Mouse (Mus musculus) central nervous system, embryonic 14 days (tissue): ENCODE measurements around the gene Fgf6. TPM values are rescaled to one million over a fixed set of nuclear protein-coding genes. Genes with fewer than 3 reads are reported as not detected.

Source experiments
- polyA plus RNA-seq: library from polyadenylated mRNA; depleted of rRNA; stranded (reverse); fragments of >200 nt; gene quantifications from 2 replicates; pipeline ENCODE4 v1.2.3, GENCODE M21; 2012; rRNA removed

Fgf6 gene
- 0.39 TPM in 1 of 2 replicates, not detected in the other for polyA plus RNA-seq

DNA sequence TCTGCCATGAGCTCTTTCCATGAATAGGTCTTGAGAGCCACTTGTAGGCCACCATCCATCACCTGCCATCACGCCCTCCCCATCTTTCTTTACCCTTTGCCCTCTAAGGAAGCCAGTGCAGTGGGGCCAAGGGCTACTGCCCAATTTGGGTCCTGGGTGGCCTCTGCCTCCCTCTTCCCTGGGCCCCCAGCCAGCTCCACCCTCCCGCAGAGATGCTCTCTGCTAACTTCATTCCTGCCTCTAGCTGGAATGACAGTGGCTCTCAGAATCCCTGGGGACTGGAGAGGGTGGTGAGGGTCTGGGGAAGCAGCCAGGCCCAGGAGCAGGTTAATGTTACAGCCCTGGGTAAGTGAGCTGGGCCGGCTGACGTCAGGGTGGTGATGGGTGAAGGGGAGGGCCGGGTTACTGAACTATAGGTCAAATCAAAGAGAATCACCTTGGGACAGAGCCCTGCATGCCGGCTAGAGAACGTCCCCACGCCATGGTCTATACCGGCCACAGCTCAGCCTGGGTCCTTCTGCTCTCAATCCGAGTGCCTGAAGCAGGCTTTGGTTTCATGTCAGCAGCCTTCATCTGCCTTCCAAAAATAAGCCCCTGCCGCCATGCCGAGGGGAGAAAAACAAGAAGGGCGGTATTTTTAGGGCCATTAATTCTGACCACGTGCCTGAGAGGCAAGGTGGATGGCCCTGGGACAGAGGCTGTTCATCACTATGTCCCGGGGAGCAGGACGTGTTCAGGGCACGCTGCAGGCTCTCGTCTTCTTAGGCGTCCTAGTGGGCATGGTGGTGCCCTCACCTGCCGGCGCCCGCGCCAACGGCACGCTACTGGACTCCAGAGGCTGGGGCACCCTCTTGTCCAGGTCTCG lies at the start of gene Fgf6:
Gene Fgf6, plus strand, starts transcription at position 681 of the 865 bp plus-strand sequence.

DNA sequence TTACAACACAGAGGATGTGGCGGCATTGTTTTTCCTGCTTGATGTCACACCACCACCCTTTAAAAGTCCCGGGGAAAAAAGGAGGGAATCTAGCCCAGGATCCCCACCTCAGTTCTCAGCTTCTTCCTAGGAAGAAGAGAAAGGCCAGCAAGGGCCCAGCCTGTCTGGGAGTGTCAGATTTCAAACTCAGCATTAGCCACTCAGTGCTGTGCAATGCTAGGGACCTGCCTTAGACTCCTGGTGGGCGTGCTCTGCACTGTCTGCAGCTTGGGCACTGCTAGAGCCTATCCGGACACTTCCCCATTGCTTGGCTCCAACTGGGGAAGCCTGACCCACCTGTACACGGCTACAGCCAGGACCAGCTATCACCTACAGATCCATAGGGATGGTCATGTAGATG lies 57.4 kb downstream of the Fgf6 start, which contains the start of gene Fgf23:
Gene Fgf23, plus strand, starts transcription at position 86 of the 400 bp plus-strand sequence.

Other genes with a start within 250 kb of the Fgf6 start
- gene Ndufa9, start 166.4 kb upstream of the Fgf6 start, polyA plus RNA-seq, result 99.2 and 103 TPM in 2 replicates
- gene Akap3, start 162.5 kb upstream of the Fgf6 start, polyA plus RNA-seq, result 0.16 TPM in 2 replicates
- 0.05 and 0.18 TPM in 2 replicates for gene Dyrk4, start 93.7 kb upstream of the Fgf6 start, polyA plus RNA-seq
- 30.5 and 35.7 TPM in 2 replicates for gene Rad51ap1, start 76.0 kb upstream of the Fgf6 start, polyA plus RNA-seq
- 20.7 and 22.8 TPM in 2 replicates for gene D6Wsu163e, start 75.6 kb upstream of the Fgf6 start, polyA plus RNA-seq
- 0.51 and 0.53 TPM in 2 replicates for gene Fgf23, start 57.3 kb downstream of the Fgf6 start, polyA plus RNA-seq
- 11.9 and 14.1 TPM in 2 replicates for gene Tigar, start 94.0 kb downstream of the Fgf6 start, polyA plus RNA-seq
- gene Ccnd2, start 136.6 kb downstream of the Fgf6 start, polyA plus RNA-seq, result 114 and 176 TPM in 2 replicates